In the genomic region with DNA sequence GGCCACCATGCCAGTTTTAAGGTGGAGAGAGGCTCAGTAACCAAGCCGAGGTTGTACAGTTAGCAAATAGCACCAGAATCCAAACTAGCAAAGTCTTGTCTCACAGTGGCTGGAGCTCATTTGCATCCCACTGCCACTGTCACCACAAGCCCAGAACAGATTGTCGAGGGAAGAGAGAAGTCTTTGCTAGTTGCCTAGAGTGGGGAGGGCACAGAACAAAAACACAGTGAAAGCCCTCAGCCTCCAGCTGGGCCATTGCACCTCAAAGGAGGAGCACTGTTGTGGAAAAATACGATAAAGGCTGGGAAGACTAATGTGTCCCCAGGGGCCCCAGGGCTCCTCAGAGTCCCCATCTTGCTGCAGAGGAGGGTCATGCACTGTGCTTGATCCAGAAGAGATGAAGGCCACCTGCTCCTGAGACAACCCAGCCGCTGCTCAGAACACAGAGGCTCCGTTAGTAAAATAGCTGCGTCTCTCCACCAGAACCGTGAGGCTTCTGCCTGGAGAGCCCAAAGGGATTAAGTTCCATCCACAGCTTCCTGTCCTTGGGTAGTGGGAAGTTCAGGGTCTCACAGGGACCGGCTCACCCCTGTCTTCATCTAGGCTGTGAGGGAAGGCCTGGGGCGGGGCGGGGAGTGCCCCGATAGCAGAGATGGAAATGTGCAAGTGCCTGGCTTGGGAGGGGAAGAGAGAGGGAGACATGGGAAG, we compare ENCODE assay signal across 10 mouse cellular contexts. TPM values are rescaled to one million over a fixed set of nuclear protein-coding genes. Genes with fewer than 3 reads are reported as not detected.
A peak's percentile ranks its signal among the peaks of the same experiment; 100 is the strongest.
DNase-seq lines count a peak whose midpoint lies in the region; ATAC-seq and TF ChIP-seq lines count a peak whose summit lies in the region.
"Had no signal": no experiment of that assay in that cellular context is flagged by ENCODE, and none has a peak within 500 bp of the region (broad histone marks: within the 10 kb centered on the region; RNA-seq: fewer than 3 reads in every experiment).

No protein-coding gene starts in this region.

- peak overlapping the region; percentile 84 for H3K27ac ChIP-seq in gastrocnemius, adult 2 months
- H3K27ac ChIP-seq in heart, postnatal 0 days (ENCODE audit: low read depth): peak overlapping the region; percentile 75
- peak overlapping the region; percentile 34 for H3K27ac ChIP-seq in liver, postnatal 0 days (ENCODE audit: low read depth)

- H3K4me2 ChIP-seq in heart, postnatal 0 days (ENCODE audit: low read depth, low read length): no peak overlapping the region
- no peak overlapping the region for H3K4me2 ChIP-seq in liver, postnatal 0 days (ENCODE audit: low read depth, low read length)

- H3K9me3 ChIP-seq in heart, postnatal 0 days (replicated peaks; ENCODE audit: control insufficient read depth, low read length): no peaks in the 10 kb centered on the region
- H3K9me3 ChIP-seq in liver, postnatal 0 days (ENCODE audit: low read length): no peaks in the 10 kb centered on the region

- ATAC-seq in heart, postnatal 0 days (ENCODE audit: insufficient read depth, low read depth): peak; percentile 40
- ATAC-seq in liver, postnatal 0 days: no peak
- ATAC-seq in granulocyte monocyte progenitor cell, adult 5-6 weeks (replicated peaks; ENCODE audit: poor library complexity, severe bottlenecking): no peak
- ATAC-seq in activated CD4-positive, CD25-positive, alpha-beta regulatory T cell, adult 4 months: no peak

- H3K27me3 ChIP-seq in heart, postnatal 0 days (ENCODE audit: control insufficient read depth, insufficient read depth, low read length): no peaks in the 10 kb centered on the region
- H3K27me3 ChIP-seq in liver, postnatal 0 days (ENCODE audit: insufficient read depth, low read length): no peaks in the 10 kb centered on the region

- intact Hi-C loops in gastrocnemius, adult 2 months (cut with DNase I): no loop called here
- intact Hi-C loops in gastrocnemius, postnatal 36 days (cut with DNase I): no loop called here

- TF ChIP-seq EP300 in heart, postnatal 0 days (IDR thresholded peaks at IDR 0.05; ENCODE audit: low read depth): no peak
- TF ChIP-seq EP300 in liver, postnatal 0 days (IDR thresholded peaks at IDR 0.05; ENCODE audit: low read depth): no peak

- 21% methylated on average over 11 of the region's 11 CpGs for WGBS in heart, postnatal 0 days
- WGBS in liver, postnatal 0 days (ENCODE audit: insufficient replicate concordance): 47% methylated on average over 11 of the region's 11 CpGs

- DNase-seq in gastrocnemius, adult 2 months: peak; percentile 50
- no peak for DNase-seq in gastrocnemius, postnatal 36 days
- peak; percentile 33 for DNase-seq in embryo, embryonic 10 days (ENCODE audit: low spot score)
- peak; percentile 32 for DNase-seq in heart, postnatal 0 days (ENCODE audit: low spot score)
- DNase-seq in liver, postnatal 0 days: no peak
- no peak for DNase-seq in cerebellum, adult 11 months
- DNase-seq: right cerebral cortex, postnatal 14 days had no signal

- no peak overlapping the region for H3K9ac ChIP-seq in heart, postnatal 0 days (replicated peaks; ENCODE audit: low read depth, low read length)
- no peak overlapping the region for H3K9ac ChIP-seq in liver, postnatal 0 days (replicated peaks)

- no peaks in the 10 kb centered on the region for H3K36me3 ChIP-seq in heart, postnatal 0 days (replicated peaks; ENCODE audit: control insufficient read depth, insufficient read depth, low read length)
- no peaks in the 10 kb centered on the region for H3K36me3 ChIP-seq in liver, postnatal 0 days (replicated peaks; ENCODE audit: insufficient read depth, low read length)

- H3K4me1 ChIP-seq in heart, postnatal 0 days (ENCODE audit: control insufficient read depth, insufficient read depth): 0 out of 2 replicates have a peak, but pooled peaks cover 10% of the 10 kb centered on the region
- no peaks in the 10 kb centered on the region for H3K4me1 ChIP-seq in liver, postnatal 0 days (ENCODE audit: insufficient read depth)

- no peak overlapping the region for H3K4me3 ChIP-seq in gastrocnemius, adult 2 months
- H3K4me3 ChIP-seq in heart, postnatal 0 days (ENCODE audit: low read depth, low read length): no peak overlapping the region
- H3K4me3 ChIP-seq in liver, postnatal 0 days (ENCODE audit: low read depth, low read length): no peak overlapping the region

- TF ChIP-seq CTCF in gastrocnemius, adult 2 months (IDR thresholded peaks at IDR 0.05): no peak
- no peak for TF ChIP-seq CTCF in heart, postnatal 0 days (IDR thresholded peaks at IDR 0.05; ENCODE audit: low read depth)
- TF ChIP-seq CTCF in liver, postnatal 0 days (IDR thresholded peaks at IDR 0.05; ENCODE audit: low read depth): no peak

RNA-seq across cellular contexts. Expression of a gene that starts 12.8 kb away (rescaled TPM):
- 1 to 10 TPM; 2.4 to 3.0 TPM for total RNA-seq in gastrocnemius, adult 2 months (2021)
- total RNA-seq in gastrocnemius, postnatal 36 days (2021): 1 to 10 TPM; 2.7 to 3.6 TPM
- 4.8 and 12.5 TPM in 2 replicates for total RNA-seq in heart, postnatal 0 days (2014; rRNA removed; ENCODE audit: low replicate concordance)
- polyA plus RNA-seq in heart, postnatal 0 days (2015; fragmentation: Nextera tagmentation; extraction: Ambion mirVana): 10.2 TPM in 2 replicates
- polyA plus RNA-seq in liver, postnatal 0 days (2015; fragmentation: Nextera tagmentation; extraction: Ambion mirVana): 0.81 and 1.6 TPM in 2 replicates
- 0.45 TPM in 1 of 2 replicates, not detected in the other for total RNA-seq in granulocyte monocyte progenitor cell, adult 5-6 weeks (2014; fragmentation: Nextera tagmentation)
- not detected in 2 replicates for total RNA-seq in granulocyte monocyte progenitor cell, adult 5-6 weeks (2017)
- polyA plus RNA-seq in activated CD4-positive, CD25-positive, alpha-beta regulatory T cell, adult 4 months (2017; shearing (Covaris generic)): not detected

RNA-seq across cellular contexts. Expression of a gene that starts 16.7 kb away (rescaled TPM):
- total RNA-seq in gastrocnemius, adult 2 months (2021): not detected
- not detected for total RNA-seq in gastrocnemius, postnatal 36 days (2021)
- total RNA-seq in heart, postnatal 0 days (2014; rRNA removed; ENCODE audit: low replicate concordance): not detected in 2 replicates
- polyA plus RNA-seq in heart, postnatal 0 days (2015; fragmentation: Nextera tagmentation; extraction: Ambion mirVana): 0.53 and 0.54 TPM in 2 replicates
- polyA plus RNA-seq in liver, postnatal 0 days (2015; fragmentation: Nextera tagmentation; extraction: Ambion mirVana): 0.49 TPM in 1 of 2 replicates, not detected in the other
- total RNA-seq in granulocyte monocyte progenitor cell, adult 5-6 weeks (2014; fragmentation: Nextera tagmentation): not detected in 2 replicates
- total RNA-seq in granulocyte monocyte progenitor cell, adult 5-6 weeks (2017): not detected in 2 replicates
- not detected for polyA plus RNA-seq in activated CD4-positive, CD25-positive, alpha-beta regulatory T cell, adult 4 months (2017; shearing (Covaris generic))
- total RNA-seq: left cerebral cortex, postnatal 14 days had no signal

RNA-seq across cellular contexts. Expression of a gene that starts 29.7 kb away (rescaled TPM):
- 10 to 100 TPM; 32.6 to 37.3 TPM for total RNA-seq in gastrocnemius, adult 2 months (2021)
- 10 to 100 TPM; 30.1 to 35.1 TPM for total RNA-seq in gastrocnemius, postnatal 36 days (2021)
- total RNA-seq in heart, postnatal 0 days (2014; rRNA removed; ENCODE audit: low replicate concordance): 68.6 and 72.9 TPM in 2 replicates
- 53.4 and 55.0 TPM in 2 replicates for polyA plus RNA-seq in heart, postnatal 0 days (2015; fragmentation: Nextera tagmentation; extraction: Ambion mirVana)
- polyA plus RNA-seq in liver, postnatal 0 days (2015; fragmentation: Nextera tagmentation; extraction: Ambion mirVana): 61.0 and 63.8 TPM in 2 replicates
- 180 and 213 TPM in 2 replicates for total RNA-seq in granulocyte monocyte progenitor cell, adult 5-6 weeks (2014; fragmentation: Nextera tagmentation)
- total RNA-seq in granulocyte monocyte progenitor cell, adult 5-6 weeks (2017): 150 and 235 TPM in 2 replicates
- 10 to 100 TPM; 72.7 to 82.3 TPM for polyA plus RNA-seq in activated CD4-positive, CD25-positive, alpha-beta regulatory T cell, adult 4 months (2017; shearing (Covaris generic))

RNA-seq across cellular contexts. Expression of a gene that starts 35.4 kb away (rescaled TPM):
- not detected for total RNA-seq in gastrocnemius, adult 2 months (2021)
- total RNA-seq in gastrocnemius, postnatal 36 days (2021): not detected
- total RNA-seq in heart, postnatal 0 days (2014; rRNA removed; ENCODE audit: low replicate concordance): not detected in 2 replicates
- not detected in 2 replicates for polyA plus RNA-seq in heart, postnatal 0 days (2015; fragmentation: Nextera tagmentation; extraction: Ambion mirVana)
- polyA plus RNA-seq in liver, postnatal 0 days (2015; fragmentation: Nextera tagmentation; extraction: Ambion mirVana): not detected in 2 replicates
- total RNA-seq in granulocyte monocyte progenitor cell, adult 5-6 weeks (2014; fragmentation: Nextera tagmentation): not detected in 2 replicates
- not detected in 2 replicates for total RNA-seq in granulocyte monocyte progenitor cell, adult 5-6 weeks (2017)
- polyA plus RNA-seq in activated CD4-positive, CD25-positive, alpha-beta regulatory T cell, adult 4 months (2017; shearing (Covaris generic)): not detected
- total RNA-seq: left cerebral cortex, postnatal 14 days had no signal

RNA-seq across cellular contexts. Expression of a gene that starts 40.4 kb away (rescaled TPM):
- not detected for total RNA-seq in gastrocnemius, adult 2 months (2021)
- total RNA-seq in gastrocnemius, postnatal 36 days (2021): not detected
- total RNA-seq in heart, postnatal 0 days (2014; rRNA removed; ENCODE audit: low replicate concordance): not detected in 2 replicates
- polyA plus RNA-seq in heart, postnatal 0 days (2015; fragmentation: Nextera tagmentation; extraction: Ambion mirVana): not detected in 2 replicates
- not detected in 2 replicates for polyA plus RNA-seq in liver, postnatal 0 days (2015; fragmentation: Nextera tagmentation; extraction: Ambion mirVana)
- not detected in 2 replicates for total RNA-seq in granulocyte monocyte progenitor cell, adult 5-6 weeks (2014; fragmentation: Nextera tagmentation)
- not detected in 2 replicates for total RNA-seq in granulocyte monocyte progenitor cell, adult 5-6 weeks (2017)
- polyA plus RNA-seq in activated CD4-positive, CD25-positive, alpha-beta regulatory T cell, adult 4 months (2017; shearing (Covaris generic)): not detected
- total RNA-seq: left cerebral cortex, postnatal 14 days had no signal

Comparison
In these comparisons a context has a peak if more than half of its experiments do, and no peak if none do; other contexts are left out.
1. DNase-seq: peak in gastrocnemius, adult 2 months (single experiment), embryo, embryonic 10 days (single experiment) and heart, postnatal 0 days (single experiment); none in gastrocnemius, postnatal 36 days (0 of 2), liver, postnatal 0 days (single experiment) and cerebellum, adult 11 months (single experiment).
2. H3K27ac ChIP-seq: peak in every context shown above with its lines; median percentile 84 in gastrocnemius, adult 2 months; 75 in heart, postnatal 0 days; 34 in liver, postnatal 0 days.